Mouse (Mus musculus): ENCODE results near the gene Stat2. TPM values are rescaled to one million over a fixed set of nuclear protein-coding genes. Genes with fewer than 3 reads are reported as not detected.
"Not testable (repeated sequence)": the region's sequence is repeated elsewhere in the genome, so short reads cannot be mapped to it uniquely, and the experiment has no call there.

The Stat2 gene
- polyA plus RNA-seq, 2 experiments from 2014 or later = 58.1 to 92.7 TPM

- no peak for ATAC-seq
Observed at GRCm38 (mm10) chr10:128298702-128299171, 28.4 kb downstream of the Stat2 start, which contains the start of gene Il23a. Gene Il23a, minus strand, starts transcription at chr10:128298752.

DNA sequence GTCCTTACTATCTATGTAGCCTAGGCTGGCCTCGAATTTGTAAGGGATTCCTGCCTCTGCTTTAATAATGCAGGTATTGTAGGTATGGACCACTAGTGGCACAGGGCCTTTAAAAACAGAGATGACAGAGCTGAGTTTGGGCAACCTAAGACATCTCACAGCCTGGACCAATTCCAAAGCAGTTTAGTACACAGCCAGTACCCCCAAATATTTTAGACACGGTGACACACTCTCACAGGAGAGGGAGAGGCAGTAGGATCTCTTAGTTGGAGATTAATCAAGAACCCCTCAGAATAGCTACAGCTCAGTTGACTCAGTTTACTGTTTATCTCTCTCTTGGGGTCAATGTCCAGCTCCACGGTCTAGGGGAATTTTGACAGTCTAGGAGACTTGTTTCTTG is 32.0 kb downstream of the Stat2 start:
- no peak for ATAC-seq

DNA sequence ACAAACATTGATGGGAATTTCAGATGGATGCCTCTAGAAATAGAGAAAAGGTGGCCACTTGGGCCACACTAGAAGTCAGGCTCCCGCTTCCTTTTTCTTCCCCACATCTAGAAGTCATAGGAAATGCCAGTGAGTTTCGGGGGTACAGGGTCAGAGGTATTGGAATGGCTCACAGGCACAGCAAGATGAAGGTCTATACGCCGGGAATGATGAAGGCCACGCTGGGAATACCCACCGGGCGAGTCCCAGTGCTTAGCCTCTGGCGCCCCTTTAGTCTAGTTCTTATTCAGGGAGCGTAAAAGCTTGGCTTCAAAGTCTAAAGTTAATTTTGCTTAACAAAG is 32.4 kb downstream of the Stat2 start:
- ATAC-seq = peak; percentile 1

GRCm38 (mm10) chr10:128303126-128304021 is 33.0 kb downstream of the Stat2 start, which contains the start of gene Pan2:
Gene Pan2, plus strand, starts transcription at chr10:128303335.
- ATAC-seq = peak; percentile 99

DNA sequence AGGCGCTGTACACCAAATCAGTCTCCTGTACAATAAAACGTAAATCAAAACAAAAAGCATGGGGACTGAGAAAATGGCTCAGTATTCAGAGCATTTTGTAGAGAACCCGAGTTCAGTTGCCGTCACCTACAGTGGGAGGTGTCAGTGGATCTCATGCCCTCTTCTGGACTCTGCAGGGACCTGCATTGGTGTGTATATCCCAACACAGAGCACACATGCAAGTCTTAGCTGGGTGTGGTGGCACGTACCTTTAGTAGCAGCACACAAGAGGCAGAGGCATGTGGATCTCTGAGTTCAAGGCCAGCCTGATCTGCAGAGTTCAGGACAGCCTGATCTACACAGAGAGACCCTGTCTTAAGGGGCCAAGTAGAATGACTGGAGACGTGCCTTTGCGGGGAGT is 39.3 kb downstream of the Stat2 start:
- no peak for ATAC-seq

DNA sequence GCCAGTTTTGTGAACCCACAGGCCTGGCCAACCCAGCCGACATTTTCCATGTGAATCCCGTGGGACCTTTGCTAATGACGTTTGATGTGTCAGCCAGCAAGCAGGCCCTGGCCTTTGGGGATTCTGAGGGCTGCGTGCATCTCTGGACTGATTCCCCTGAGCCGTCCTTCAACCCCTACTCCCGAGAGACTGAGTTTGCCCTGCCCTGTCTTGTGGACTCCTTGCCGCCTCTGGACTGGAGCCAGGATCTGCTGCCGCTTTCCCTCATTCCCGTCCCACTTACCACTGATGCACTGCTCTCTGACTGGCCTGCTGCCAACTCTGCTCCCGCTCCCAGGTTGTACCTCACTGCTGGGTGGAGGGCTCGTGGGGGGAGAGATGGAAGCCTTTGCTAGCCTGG is 39.8 kb downstream of the Stat2 start:
- no peak for ATAC-seq

GRCm38 (mm10) chr10:128310902-128311301 is 40.5 kb downstream of the Stat2 start:
- no peak for ATAC-seq

GRCm38 (mm10) chr10:128315578-128315977 is 45.2 kb downstream of the Stat2 start:
- ATAC-seq = no peak

- ATAC-seq = no peak
Observed at GRCm38 (mm10) chr10:128321641-128322040, 51.3 kb downstream of the Stat2 start.

DNA sequence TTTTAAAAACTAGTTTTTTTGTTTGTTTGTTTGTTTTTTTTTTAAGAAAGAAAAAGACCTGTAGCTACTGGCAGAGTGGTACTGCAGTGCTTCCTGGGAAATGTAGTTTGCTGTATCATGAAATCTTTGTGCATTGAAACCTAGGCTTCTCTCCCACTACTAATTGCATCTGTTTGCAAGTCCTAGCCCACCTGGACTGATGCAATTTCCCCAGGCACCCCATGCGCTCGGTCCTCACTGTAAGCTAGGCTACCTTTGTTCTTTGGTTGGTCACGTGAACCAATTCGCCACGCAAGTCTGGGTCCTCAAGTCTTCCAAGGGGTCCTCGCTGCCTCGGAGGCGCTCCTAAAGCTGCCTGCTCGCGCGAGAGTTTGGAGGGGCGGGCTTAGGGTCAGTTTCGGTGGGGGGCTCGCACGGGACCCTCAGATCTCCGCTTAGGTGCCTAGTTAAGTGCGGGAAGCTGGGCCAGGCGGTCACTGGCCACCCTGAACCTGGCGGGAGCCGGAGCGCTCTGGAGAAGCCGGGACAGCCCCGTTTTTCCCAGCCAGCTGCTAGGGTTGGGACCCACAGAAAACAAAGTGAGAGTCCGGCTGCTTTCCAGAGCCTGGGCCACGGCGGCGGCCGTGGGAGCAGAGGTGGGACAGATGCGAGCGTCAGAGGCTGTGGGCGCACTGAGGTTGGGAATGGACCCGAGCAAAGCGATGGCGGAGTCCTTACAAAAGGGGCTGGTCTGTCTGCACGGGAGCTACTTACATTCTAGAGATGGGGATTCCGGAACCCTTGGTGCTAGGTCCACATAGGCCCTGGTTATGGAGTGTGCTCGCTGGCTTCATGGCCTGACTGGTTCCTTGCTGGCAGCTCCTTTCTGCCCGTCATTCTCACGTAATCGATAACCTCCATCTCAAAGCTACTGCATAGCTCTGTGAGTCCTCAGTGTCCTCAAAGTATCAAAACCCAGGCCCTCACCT is 52.1 kb downstream of the Stat2 start, which contains the start of gene Cnpy2:
Cnpy2 (plus strand) TSS at position 319 of the 968 bp plus-strand sequence.
- peak; percentile 78 for ATAC-seq

- peak; percentile 68 for ATAC-seq
Observed at GRCm38 (mm10) chr10:128323516-128323915, 53.2 kb downstream of the Stat2 start.

GRCm38 (mm10) chr10:128326825-128327224 is 56.5 kb downstream of the Stat2 start:
- no peak for ATAC-seq

- no peak for ATAC-seq
Observed at GRCm38 (mm10) chr10:128327610-128328009, 57.3 kb downstream of the Stat2 start.

DNA sequence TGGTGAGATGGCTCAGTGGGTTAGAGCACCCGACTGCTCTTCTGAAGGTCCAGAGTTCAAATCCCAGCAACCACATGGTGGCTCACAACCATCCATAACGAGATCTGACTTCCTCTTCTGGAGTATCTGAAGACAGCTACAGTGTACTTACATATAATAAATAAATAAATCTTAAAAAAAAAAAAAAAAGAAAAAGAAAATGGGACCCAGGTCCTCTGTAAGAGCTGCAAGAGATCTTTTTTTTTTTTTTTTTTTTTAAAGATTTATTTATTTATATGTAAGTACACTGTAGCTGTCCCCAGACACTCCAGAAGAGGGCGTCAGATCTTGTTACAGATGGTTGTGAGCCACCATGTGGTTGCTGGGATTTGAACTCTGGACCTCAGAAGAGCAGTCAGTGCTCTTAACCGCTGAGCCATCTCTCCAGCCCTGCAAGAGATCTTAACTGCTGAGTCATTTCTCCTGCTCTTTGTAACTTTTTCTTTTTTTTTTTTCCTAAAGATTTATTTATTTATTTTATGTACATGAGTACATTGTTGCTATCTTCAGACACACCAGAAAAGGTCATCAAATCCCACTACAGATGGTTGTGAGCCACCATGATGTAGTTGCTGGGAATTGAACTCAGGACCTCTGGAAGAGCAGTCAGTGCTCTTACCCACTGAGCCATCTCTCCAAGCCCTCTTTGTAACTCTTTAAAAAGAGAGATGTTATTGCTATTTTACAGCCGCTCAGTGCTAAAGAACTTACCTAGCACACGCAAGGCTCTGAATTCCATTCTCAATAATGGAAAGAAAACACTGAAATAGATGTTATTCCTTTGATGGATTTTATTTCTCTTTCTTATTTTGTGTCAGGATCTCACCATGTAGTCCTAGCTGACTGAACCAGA is 62.2 kb downstream of the Stat2 start:
- not testable (repeated sequence) for ATAC-seq

- ATAC-seq = peak; percentile 29
Observed at GRCm38 (mm10) chr10:128335582-128335981, 65.2 kb downstream of the Stat2 start.

DNA sequence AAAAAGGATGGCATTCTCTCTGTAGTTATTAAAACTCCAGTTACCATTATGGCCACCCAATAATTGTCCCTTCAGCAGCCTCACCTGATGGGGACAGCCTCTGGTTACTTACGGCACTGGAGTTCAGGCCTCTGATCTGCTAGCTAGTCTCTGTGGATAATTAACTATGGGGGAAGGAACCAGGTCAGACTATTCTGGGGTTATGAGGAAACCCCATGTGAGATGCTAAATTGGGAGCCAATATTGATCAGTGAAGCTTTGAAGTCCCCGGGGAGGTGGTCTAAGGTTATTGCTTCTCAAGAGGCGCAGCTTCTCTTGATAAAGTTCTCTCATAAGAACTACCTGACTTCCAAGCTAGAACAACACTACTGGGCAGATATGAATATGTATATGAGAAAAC is 65.8 kb downstream of the Stat2 start:
- no peak for ATAC-seq

GRCm38 (mm10) chr10:128336597-128336996 is 66.2 kb downstream of the Stat2 start:
- no peak for ATAC-seq

DNA sequence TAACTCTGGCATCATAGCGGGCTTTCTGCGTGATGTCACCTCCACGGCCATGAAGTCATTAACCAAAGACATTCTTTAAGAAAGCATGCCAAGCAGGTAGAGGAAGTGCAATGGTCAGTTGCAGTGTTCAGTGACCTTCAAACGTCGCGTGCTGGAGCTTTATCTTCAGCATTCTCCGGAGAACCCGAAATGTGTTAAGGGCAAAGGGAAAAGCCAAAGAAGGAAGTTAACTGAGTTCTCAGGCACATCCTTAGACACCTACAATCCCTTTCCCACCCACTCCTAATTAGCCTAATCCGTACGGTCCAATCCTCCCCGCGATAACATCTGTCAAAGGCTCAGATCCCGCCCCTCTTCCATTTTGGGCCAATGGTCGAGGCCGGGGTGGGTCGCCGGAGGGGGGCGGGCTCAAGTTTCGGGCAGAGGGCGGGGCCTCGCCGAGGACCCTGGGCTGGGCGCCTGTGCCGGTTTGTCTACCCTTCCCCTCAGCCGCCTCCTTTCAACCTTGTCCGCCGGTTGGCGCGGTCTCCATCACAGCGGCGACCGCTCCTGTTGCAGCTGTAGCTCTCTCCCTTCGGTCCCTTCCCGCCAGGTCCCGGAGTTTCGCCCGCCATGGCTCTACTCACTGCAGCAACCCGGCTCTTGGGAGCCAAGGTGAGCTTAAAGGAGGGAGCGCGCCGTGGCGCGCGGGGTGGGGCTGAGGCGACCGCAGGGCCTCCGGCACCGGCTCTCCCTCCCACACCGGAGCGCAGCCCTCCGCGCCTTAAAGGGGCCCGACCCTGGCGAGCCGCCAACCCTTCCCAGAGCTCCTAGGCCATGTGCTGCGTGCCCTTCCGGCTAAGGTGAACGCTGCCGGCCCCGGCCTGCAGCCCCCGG is 67.2 kb downstream of the Stat2 start, which contains the start of gene Cs:
Cs (plus strand) TSS at position 429 of the 876 bp plus-strand sequence.
- peak; percentile 94 for ATAC-seq

DNA sequence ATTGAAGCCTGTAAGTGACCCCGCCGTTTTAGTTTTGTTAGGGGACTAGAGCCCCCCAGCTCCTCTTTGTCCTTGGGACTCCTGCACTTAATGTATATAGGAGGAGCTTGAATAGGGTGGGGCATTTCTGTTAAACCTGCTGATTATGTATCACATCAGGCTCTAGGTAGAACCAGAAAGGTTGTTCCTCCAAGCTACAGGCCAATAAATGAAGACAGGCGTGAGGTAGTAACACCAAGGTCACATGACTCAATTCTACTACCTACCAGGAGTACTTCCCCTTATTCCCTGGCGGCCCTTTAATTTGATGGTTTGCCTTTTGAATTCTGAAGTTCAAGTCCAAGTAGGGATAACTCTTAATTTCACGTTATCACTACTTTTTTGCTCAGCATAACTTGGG is 68.1 kb downstream of the Stat2 start:
- no peak for ATAC-seq

DNA sequence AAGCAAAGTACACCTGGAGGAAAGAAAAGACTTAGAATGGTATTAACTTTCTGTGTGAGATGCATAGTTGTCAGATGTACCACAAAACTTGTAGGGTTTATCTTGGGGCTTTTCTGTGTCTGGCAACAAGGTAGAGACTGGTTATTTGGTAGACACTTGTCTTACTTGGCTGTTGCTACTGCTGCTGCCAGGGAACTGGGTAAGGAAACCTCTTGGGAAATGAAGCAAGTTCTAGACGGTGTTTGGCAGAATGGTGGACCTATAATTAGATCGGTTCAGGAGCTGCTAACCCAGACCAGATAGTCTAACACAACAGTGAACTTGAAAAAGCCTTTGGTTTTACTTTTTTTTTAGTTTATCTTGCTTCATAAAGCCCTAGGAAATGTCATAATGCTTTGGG is 68.6 kb downstream of the Stat2 start:
- no peak for ATAC-seq

- ATAC-seq = no peak
Observed at GRCm38 (mm10) chr10:128340257-128340656, 69.9 kb downstream of the Stat2 start.

All from CD4-positive, CD25-positive, alpha-beta regulatory T cell, adult 4 months (primary cell).